Mouse (Mus musculus): ENCODE data around the gene Fam234b.

GRCm38 (mm10) chr6:135247861-135248260 is 50.1 kb downstream of the Fam234b start:
- TF ChIP-seq POLR2A (IDR thresholded peaks at IDR 0.05; ENCODE audit: low read depth, low read length), result no peak
- TF ChIP-seq CTCF (IDR thresholded peaks at IDR 0.05; ENCODE audit: extremely low read depth, insufficient read length, insufficient replicate concordance, low read depth, low read length), result no peak

Measured in small intestine, adult 2 months (tissue).